Mouse (Mus musculus) midbrain, embryonic 13.5 days (tissue): Measurements from ENCODE around the gene Naip1. TPM values are rescaled to one million over a fixed set of nuclear protein-coding genes. Genes with fewer than 3 reads are reported as not detected.

ENCODE experiments used
- polyA plus RNA-seq: library from polyadenylated mRNA; unstranded; fragments of >200 nt; fragmentation: Nextera tagmentation; extraction: Ambion mirVana; gene quantifications from 2 replicates; pipeline ENCODE4 v1.2.1, GENCODE M21; 2015

The Naip1 gene
- polyA plus RNA-seq, 1 experiment from 2014 or later, result not detected

Other genes starting within 250 kb of the Naip1 start
- 0.07 and 0.14 TPM in 2 replicates for gene Naip5, start 206.5 kb downstream of the Naip1 start, polyA plus RNA-seq
- gene Naip6, start 135.2 kb downstream of the Naip1 start, polyA plus RNA-seq, result 0.04 TPM in 1 of 2 replicates, not detected in the other
- gene Gtf2h2, start 39.7 kb upstream of the Naip1 start, polyA plus RNA-seq, result 75.9 and 79.6 TPM in 2 replicates
- gene Ocln, start 99.8 kb upstream of the Naip1 start, polyA plus RNA-seq, result 3.6 and 4.3 TPM in 2 replicates
- 1.5 and 2.3 TPM in 2 replicates for gene Marveld2, start 164.1 kb upstream of the Naip1 start, polyA plus RNA-seq
- 339 and 353 TPM in 2 replicates for gene Ak6, start 198.1 kb upstream of the Naip1 start, polyA plus RNA-seq
- 20.9 and 21.2 TPM in 2 replicates for gene Rad17, start 198.2 kb upstream of the Naip1 start, polyA plus RNA-seq
- gene Taf9, start 198.7 kb upstream of the Naip1 start, polyA plus RNA-seq, result 21.6 and 24.0 TPM in 2 replicates
- gene Ccdc125, start 216.8 kb upstream of the Naip1 start, polyA plus RNA-seq, result 1.5 and 2.1 TPM in 2 replicates